Mouse (Mus musculus) yolk sac, embryonic 10.5 days (tissue): Measurements from ENCODE around the gene Adgra1.

Source experiments
- DNase-seq: peaks from one replicate; pipeline ENCODE4 v3.0.0-alpha.2; 2017; ENCODE audit warnings: low spot score

Gene Adgra1

GRCm38 (mm10) chr7:139850152-139850551 lies 16.2 kb downstream of the Adgra1 start:
- no peak for DNase-seq

GRCm38 (mm10) chr7:139850677-139851076 lies 16.7 kb downstream of the Adgra1 start:
- no peak for DNase-seq

- DNase-seq, result no peak
Observed at GRCm38 (mm10) chr7:139851098-139851497, 17.1 kb downstream of the Adgra1 start.

- no peak for DNase-seq
Observed at GRCm38 (mm10) chr7:139855261-139855660, 21.3 kb downstream of the Adgra1 start.

- DNase-seq, result peak; percentile 25
Observed at GRCm38 (mm10) chr7:139861411-139861810, 27.4 kb downstream of the Adgra1 start.

- no peak for DNase-seq
Observed at GRCm38 (mm10) chr7:139863076-139863475, 29.1 kb downstream of the Adgra1 start.

GRCm38 (mm10) chr7:139864253-139864652 lies 30.3 kb downstream of the Adgra1 start:
- no peak for DNase-seq

- no peak for DNase-seq
Observed at GRCm38 (mm10) chr7:139864871-139865270, 30.9 kb downstream of the Adgra1 start.

- DNase-seq, result no peak
Observed at GRCm38 (mm10) chr7:139871014-139871413, 37.0 kb downstream of the Adgra1 start.

- DNase-seq, result no peak
Observed at GRCm38 (mm10) chr7:139877167-139877792, 43.3 kb downstream of the Adgra1 start.

GRCm38 (mm10) chr7:139878122-139878521 lies 44.1 kb downstream of the Adgra1 start:
- DNase-seq, result no peak

- DNase-seq, result no peak
Observed at GRCm38 (mm10) chr7:139878621-139879020, 44.6 kb downstream of the Adgra1 start.

- no peak for DNase-seq
Observed at GRCm38 (mm10) chr7:139883545-139883944, 49.6 kb downstream of the Adgra1 start.

GRCm38 (mm10) chr7:139891779-139892178 lies 57.8 kb downstream of the Adgra1 start:
- DNase-seq, result no peak

GRCm38 (mm10) chr7:139894655-139895557 lies 60.9 kb downstream of the Adgra1 start, which contains the start of gene Kndc1:
Kndc1 (plus strand) TSS chr7:139894696.
- DNase-seq, result no peak

GRCm38 (mm10) chr7:139896271-139896670 lies 62.3 kb downstream of the Adgra1 start:
- DNase-seq, result no peak

- DNase-seq, result no peak
Observed at GRCm38 (mm10) chr7:139896796-139897195, 62.8 kb downstream of the Adgra1 start.

- no peak for DNase-seq
Observed at GRCm38 (mm10) chr7:139898606-139899005, 64.6 kb downstream of the Adgra1 start.

- no peak for DNase-seq
Observed at GRCm38 (mm10) chr7:139899505-139899904, 65.5 kb downstream of the Adgra1 start.

- DNase-seq, result no peak
Observed at GRCm38 (mm10) chr7:139900456-139900855, 66.5 kb downstream of the Adgra1 start.

GRCm38 (mm10) chr7:139900896-139901295 lies 66.9 kb downstream of the Adgra1 start:
- no peak for DNase-seq

- no peak for DNase-seq
Observed at GRCm38 (mm10) chr7:139901981-139902380, 68.0 kb downstream of the Adgra1 start.

GRCm38 (mm10) chr7:139905261-139905660 lies 71.3 kb downstream of the Adgra1 start:
- DNase-seq, result no peak
